Mouse (Mus musculus) megakaryocyte, embryonic 14.5 days (primary cell): ENCODE data around the gene Acta1.

Experiments used
- FLI1 ChIP-seq: IDR thresholded peaks from 2 replicates; pipeline ENCODE4 v1.6.1; 2012; ENCODE audit warnings: low read length, inconsistent platforms, mixed read lengths
- GATA1 ChIP-seq: IDR thresholded peaks from 3 replicates; pipeline ENCODE4 v1.6.1; 2012; ENCODE audit warnings: mixed read lengths, low read length, inconsistent platforms, borderline replicate concordance

DNA sequence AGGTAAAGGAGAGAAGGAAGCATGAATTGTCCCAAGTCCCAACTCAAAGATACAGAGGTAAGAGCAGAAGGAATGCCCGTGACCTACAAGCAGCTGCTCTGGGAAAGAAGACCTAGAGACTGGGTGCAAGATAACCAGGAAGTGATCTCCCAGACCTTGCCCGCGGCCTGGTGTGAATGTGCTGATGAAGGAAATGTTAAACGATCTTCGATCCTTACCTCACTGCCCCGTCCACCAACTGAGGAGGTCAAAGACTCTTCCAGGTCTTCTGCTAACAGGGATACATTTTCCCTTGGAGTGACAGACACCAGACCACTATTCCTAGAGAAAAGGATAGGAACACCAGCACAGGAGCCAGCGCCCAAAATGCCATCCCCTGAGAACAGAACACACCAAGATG is 34.5 kb upstream of the Acta1 start:
- TF ChIP-seq FLI1, result no peak
- no peak for TF ChIP-seq GATA1
